Mouse (Mus musculus) right cerebral cortex, postnatal 10 days (tissue): Measurements from ENCODE around the gene Sh2d1b1.
"Not testable (repeated sequence)": the region's sequence is repeated elsewhere in the genome, so short reads cannot be mapped to it uniquely, and the experiment has no call there.

ENCODE experiments used
- DNase-seq, 2 experiments: peaks; one replicate each; pipeline ENCODE4 v3.0.0; 2021; ENCODE audit warnings: low spot score in 2 of 2

Sh2d1b1 gene

DNA sequence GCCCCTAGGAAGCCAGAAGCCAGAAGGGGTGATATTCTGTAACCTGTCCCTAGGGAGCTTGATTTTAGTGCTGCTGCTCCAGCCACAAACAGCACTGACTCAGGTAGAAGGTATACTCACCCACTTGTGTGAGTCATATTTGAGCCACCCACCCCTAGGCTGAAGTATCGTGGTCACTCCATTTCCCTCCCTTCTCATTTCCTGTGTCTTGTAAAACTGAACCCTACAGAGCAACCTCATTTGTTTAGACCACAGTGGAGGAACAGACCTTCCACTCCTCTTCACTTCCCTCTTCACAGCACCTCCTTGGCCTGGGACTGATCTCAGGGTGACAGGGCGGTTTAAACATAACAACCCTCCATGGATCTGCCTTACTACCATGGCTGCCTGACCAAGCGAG lies at the start of gene Sh2d1b1:
Gene Sh2d1b1 (plus strand): TSS at position 305 of the 400 bp plus-strand sequence.
- no peak for DNase-seq

GRCm38 (mm10) chr1:170232688-170233087 lies 44.4 kb upstream of the Sh2d1b1 start, which contains the start of gene Sh2d1b2:
Sh2d1b2 (plus strand) TSS chr1:170232749.
- DNase-seq: not testable (repeated sequence)

GRCm38 (mm10) chr1:170245016-170245415 lies 32.1 kb upstream of the Sh2d1b1 start:
- no peak for DNase-seq

DNA sequence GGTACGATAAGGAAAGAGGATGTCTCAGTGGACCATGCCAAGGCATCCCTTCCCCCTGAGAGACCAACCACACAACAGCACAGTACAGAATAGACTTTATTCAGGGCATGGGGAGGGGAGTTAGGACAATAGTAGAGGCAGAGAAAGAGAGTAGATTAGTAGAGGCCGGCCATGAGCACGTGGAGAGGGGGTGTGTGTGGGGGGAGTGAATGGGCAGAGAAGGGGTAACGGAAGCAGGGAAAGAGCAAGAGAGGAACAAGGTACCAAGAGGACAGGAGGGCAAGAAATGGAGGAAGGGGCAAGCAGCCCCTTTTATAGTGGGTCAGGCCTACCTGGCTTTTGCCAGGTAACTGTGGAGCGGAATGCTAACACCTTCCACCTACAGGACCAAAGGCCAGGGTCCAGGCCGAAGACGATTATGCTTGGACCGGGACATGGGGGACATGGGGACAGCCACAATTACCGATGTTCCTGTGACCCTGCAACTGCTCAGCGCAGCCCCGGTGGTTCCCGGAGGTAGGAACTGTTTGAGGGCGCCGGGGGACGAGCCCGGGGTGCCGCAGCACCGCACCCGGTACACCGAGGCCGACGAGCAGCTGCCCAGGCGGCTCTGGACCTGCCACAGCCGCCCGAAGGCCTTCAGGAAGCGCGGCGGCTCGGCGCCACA lies 22.1 kb upstream of the Sh2d1b1 start:
- peak in 1 of 2 experiments; percentile 27 for DNase-seq

DNA sequence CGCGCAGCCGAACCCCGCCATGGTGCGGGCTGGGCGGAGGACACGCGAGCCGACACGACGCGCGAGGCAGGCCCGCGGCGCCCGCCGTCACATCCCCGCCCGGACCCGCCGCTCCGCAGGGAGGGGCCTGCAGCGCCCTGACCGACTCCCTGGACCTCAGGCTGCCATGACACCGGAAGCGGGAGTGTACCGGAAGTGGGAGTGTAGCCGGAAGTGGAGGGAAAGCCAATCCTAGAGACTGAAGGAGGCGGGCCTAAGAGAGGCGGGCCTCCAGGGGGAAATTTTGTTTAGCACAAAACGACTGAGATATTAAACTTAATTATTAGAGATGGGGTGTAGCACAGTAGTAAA lies 21.6 kb upstream of the Sh2d1b1 start:
- DNase-seq: peak; percentile 92 to 93

DNA sequence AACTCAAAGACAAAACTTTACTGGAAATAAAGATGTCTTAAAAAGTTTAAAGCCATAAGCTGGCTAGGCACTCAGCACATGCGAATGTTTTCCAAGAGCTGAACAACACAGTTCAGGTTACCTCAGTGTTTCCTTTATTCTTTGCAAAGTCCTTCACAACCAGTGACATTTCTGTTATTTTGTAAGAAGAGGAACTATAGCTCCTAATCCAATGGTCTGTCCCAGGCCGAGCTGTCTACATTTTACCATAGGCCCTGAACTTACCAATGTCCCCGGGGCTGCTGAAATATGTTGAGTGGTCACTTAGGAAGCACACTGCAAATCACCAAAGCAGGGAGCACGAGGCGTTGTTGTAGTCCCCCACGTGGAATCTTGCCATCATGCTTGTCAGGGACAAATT lies 6.8 kb upstream of the Sh2d1b1 start:
- DNase-seq: no peak

DNA sequence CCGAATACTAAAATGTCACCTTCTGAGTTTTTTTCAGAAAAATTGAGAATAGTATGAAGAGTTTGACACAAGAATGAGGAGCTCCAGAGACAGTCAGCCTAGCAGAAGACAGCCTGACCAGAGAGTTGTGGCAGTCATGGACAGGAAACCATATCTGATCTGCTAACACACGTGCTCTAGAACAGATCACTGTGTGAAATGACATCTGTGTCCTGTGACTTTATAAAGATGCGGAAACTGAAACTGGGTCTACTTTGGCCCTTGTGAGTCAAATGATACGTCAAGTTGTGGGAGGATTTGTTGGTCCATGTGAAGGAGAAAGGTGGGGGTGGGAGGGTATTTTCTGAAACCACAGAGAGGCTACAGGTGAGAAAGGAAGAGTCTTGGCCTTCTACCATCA lies 6.4 kb upstream of the Sh2d1b1 start:
- DNase-seq: no peak

DNA sequence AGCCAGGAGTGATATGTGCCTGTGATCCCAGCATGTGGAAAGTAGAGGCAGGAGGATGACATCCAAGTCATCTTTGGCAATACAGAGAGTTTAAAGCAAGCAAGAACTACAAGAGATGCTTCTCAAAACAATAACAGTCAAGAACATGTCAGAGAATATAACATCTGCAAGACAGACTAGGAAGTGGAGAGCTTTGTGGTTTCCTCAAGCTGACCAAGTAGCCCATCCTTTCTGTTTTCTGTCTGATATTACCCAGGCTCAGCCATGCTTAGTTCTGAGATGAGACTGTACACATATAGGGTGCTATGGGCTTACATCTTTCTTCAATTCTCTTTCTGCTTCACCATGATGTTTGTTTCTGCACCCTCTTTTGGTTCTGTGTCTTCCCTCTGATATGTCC lies 3.9 kb upstream of the Sh2d1b1 start:
- DNase-seq: no peak

DNA sequence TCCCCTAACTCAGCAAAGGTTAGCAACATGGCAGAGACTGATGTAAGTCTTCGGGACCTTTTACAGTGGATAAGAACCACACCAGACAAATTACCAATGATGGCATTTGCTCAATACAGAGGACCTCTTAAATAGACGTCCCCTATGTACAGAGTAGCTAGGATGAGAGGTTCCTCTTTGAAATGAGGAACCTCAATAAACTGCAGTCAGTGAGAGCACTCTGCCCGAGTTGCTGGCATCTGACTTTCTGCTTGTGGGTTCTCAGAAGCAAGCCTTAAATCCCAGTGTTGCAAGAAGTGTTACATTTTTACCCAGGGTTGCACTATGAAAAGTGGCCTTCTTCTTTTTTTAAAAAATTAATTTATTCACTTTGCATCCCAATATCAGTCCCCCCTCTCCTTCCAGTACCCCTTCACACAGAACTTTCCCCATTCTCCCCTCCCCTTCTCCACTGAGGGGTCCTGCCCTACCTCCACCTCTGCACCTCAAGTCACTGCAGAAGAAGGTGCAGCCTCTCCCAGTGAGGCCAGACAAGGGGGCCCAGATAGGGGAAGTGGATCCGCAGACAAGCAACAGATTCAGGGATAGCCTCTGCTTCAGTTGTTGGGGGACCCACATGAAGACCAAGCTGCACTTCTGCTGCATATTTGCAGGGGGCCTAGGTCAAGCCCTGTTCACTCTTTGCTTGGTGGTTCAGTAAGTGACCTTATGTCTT lies 5.5 kb downstream of the Sh2d1b1 start:
- no peak for DNase-seq

GRCm38 (mm10) chr1:170292239-170292951 lies 15.3 kb downstream of the Sh2d1b1 start:
- DNase-seq: peak; percentile 77 to 78

DNA sequence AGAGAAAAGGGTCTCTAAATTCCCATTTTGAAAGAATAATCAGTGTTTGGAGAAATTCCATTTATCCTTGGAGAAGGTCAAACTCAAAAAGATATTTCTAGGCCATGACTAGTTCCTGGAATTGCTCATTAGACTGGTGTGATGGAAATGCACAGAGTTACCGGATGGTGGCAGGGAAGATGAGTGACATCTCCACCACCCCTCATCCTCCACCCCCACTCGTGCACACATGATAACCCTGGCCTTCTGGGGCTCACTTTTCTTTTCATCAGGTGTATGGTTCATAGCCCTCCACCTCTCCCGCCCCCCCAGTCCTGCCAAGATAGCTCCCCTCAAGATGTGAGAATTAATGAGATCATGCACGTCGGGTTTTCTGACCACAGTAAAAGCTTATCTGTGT lies 16.1 kb downstream of the Sh2d1b1 start:
- DNase-seq: no peak

- DNase-seq: no peak
These were observed 17.9 kb downstream of the Sh2d1b1 start for GRCm38 (mm10) chr1:170294786-170295570.

- no peak for DNase-seq
These were observed 22.4 kb downstream of the Sh2d1b1 start for GRCm38 (mm10) chr1:170299496-170299895.

DNA sequence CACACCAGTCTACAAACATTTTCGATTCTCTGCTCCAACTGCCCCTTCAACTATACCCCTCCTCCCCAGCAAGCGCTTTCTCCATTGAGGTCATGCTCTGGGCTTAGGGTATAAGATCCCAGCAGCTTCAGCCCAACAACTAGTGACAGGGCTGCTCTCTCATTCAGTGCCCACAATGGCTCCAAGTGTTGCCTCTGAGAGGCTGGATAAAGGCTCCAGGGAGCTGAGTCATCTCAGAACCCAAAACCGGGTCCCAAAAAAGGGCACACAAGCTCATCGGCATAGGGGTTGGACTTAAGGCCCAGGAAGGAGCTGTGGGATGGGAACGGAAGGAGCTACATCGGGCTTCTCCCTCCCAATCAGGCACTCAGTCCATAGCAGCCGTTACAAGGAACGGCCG lies 24.6 kb downstream of the Sh2d1b1 start:
- DNase-seq: peak in 1 of 2 experiments; percentile 13

GRCm38 (mm10) chr1:170302456-170302855 lies 25.3 kb downstream of the Sh2d1b1 start:
- peak in 1 of 2 experiments; percentile 9 for DNase-seq

GRCm38 (mm10) chr1:170303103-170303502 lies 26.0 kb downstream of the Sh2d1b1 start:
- peak in 1 of 2 experiments; percentile 8 for DNase-seq

DNA sequence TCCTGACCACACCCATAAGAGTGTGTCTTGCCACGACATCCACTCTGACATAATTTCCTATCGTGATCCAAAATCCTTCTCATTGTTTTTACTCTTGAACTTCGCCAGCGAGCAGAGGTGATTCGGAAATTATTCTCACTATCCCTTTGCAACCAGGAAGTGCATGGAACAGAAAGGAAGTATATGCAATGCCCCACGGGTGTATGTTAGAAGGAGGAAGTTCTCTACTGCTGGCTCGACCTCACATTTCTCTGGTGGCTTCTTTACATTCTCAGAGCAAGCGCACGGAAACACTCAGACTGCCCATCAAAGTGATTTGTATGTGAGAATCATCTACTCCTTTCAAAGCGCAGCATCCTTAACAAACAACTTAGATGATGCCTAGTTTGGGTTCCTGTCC lies 27.9 kb downstream of the Sh2d1b1 start:
- peak in 1 of 2 experiments; percentile 1 for DNase-seq

DNA sequence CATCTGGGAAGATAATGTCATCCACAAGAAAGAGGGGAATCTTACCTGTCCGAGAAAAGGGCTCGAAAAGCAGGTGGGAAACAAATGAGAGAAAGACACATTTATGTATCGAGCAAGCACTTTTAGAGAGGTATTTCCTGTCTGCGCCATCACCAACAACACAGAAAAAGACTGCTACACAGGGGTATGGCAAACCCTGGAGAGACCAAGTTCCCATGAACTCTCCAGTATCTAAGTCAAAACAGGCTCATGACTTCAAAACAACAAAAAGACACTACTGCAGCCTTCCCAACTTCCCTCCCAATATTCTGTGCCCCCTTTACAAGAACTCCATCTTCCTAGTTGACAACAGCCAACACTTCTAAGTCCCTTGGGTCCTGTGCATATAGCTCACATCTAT lies 29.1 kb downstream of the Sh2d1b1 start, which contains the start of gene Gm7694:
Gene Gm7694 (minus strand): TSS at position 101 of the 400 bp plus-strand sequence.
- DNase-seq: no peak

DNA sequence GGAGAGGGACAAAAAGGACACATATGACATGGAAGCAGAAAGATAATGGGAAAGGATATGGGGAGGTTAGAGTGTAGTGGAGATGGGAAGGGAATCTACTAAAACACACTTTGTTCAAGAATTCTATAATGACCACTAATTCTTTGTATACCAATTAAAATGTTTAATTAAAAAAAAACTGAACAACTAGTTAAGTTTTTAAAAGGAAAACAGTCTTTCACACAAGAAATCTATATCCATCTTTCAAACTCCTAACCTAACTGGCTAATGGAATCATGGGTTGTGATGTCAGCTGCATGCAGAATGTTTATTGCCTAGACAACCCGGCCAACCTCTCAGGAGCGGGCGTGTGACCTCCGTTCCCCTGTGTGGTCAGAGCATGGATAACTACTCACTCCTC lies 31.4 kb downstream of the Sh2d1b1 start, which contains the start of gene Spata46:
Gene Spata46 (plus strand): TSS at position 301 of the 400 bp plus-strand sequence.
- DNase-seq: no peak

GRCm38 (mm10) chr1:170311431-170311830 lies 34.3 kb downstream of the Sh2d1b1 start:
- no peak for DNase-seq

- no peak for DNase-seq
These were observed 44.9 kb downstream of the Sh2d1b1 start for GRCm38 (mm10) chr1:170322046-170322445.

GRCm38 (mm10) chr1:170323001-170323400 lies 45.9 kb downstream of the Sh2d1b1 start:
- DNase-seq: no peak
